Mouse (Mus musculus) ES-Bruce4 (cell line): ENCODE data around the gene Hapln4.

Source experiments
- CTCF ChIP-seq: IDR thresholded peaks from one replicate; pipeline ENCODE4 v1.8.1; 2011; ENCODE audit warnings: low read depth, low read length
- EP300 ChIP-seq: IDR thresholded peaks from 2 replicates; pipeline ENCODE4 v1.6.1; 2011; ENCODE audit warnings: low read depth, low read length; ENCODE audit not compliant: insufficient read depth
- POLR2A ChIP-seq: IDR thresholded peaks from one replicate; pipeline ENCODE4 v1.8.1; 2011; ENCODE audit warnings: low read length; ENCODE audit not compliant: insufficient read depth

- TF ChIP-seq POLR2A (peak; percentile 58), EP300 (no peak), CTCF (peak; percentile 16)
Measured at GRCm38 (mm10) chr8:70083285-70083684, at the start of gene Hapln4.
